Mouse (Mus musculus) midbrain, embryonic 12.5 days (tissue): Measurements from ENCODE around the gene Mettl1. TPM values are rescaled to one million over a fixed set of nuclear protein-coding genes. Genes with fewer than 3 reads are reported as not detected.

Experiments
- ATAC-seq: fragments of 200-750 bp; cut with Nextera tagmentation; 2 replicates; pipeline ENCODE4 v1.8.0; 2017; ENCODE audit warnings: low read depth, moderate TSS enrichment, moderate library complexity; ENCODE audit not compliant: low FRiP score
- H3K27ac ChIP-seq: fragments of 300-500 bp; sonication (generic); replicated peaks from 2 replicates; pipeline ENCODE4 v1.5.1; 2016; ENCODE audit warnings: mild to moderate bottlenecking
- H3K27me3 ChIP-seq: fragments of 300-500 bp; sonication (generic); 2 replicates; pipeline ENCODE4 v1.6.1; 2016; ENCODE audit warnings: mild to moderate bottlenecking
- H3K36me3 ChIP-seq: fragments of 300-500 bp; sonication (generic); 2 replicates; pipeline ENCODE4 v1.6.1; 2016
- H3K4me1 ChIP-seq: fragments of 300-500 bp; sonication (generic); 2 replicates; pipeline ENCODE4 v1.6.1; 2016
- H3K4me2 ChIP-seq: fragments of 300-500 bp; sonication (generic); replicated peaks from 2 replicates; pipeline ENCODE4 v1.6.1; 2016; ENCODE audit warnings: mild to moderate bottlenecking, moderate library complexity
- H3K4me3 ChIP-seq: fragments of 300-500 bp; sonication (generic); 2 replicates; pipeline ENCODE4 v1.5.1; 2016; ENCODE audit warnings: mild to moderate bottlenecking
- H3K9ac ChIP-seq: fragments of 300-500 bp; sonication (generic); replicated peaks from 2 replicates; pipeline ENCODE4 v1.6.1; 2016; ENCODE audit warnings: mild to moderate bottlenecking, moderate library complexity
- H3K9me3 ChIP-seq: fragments of 300-500 bp; sonication (generic); 2 replicates; pipeline ENCODE4 v1.6.1; 2016; ENCODE audit warnings: mild to moderate bottlenecking
- WGBS: fragments of 180-500 bp; shearing (Covaris S2); methylation state at CpG from one replicate; pipeline ENCODE4 v1.1.7; 2016; 5-methylcytosine and 5-hydroxymethylcytosine counted together
- polyA plus RNA-seq: library from polyadenylated mRNA; unstranded; fragments of >200 nt; fragmentation: Nextera tagmentation; extraction: Ambion mirVana; gene quantifications from 2 replicates; pipeline ENCODE4 v1.2.1, GENCODE M21; 2016

The Mettl1 gene
- polyA plus RNA-seq, 1 experiment from 2014 or later: 33.1 TPM

DNA sequence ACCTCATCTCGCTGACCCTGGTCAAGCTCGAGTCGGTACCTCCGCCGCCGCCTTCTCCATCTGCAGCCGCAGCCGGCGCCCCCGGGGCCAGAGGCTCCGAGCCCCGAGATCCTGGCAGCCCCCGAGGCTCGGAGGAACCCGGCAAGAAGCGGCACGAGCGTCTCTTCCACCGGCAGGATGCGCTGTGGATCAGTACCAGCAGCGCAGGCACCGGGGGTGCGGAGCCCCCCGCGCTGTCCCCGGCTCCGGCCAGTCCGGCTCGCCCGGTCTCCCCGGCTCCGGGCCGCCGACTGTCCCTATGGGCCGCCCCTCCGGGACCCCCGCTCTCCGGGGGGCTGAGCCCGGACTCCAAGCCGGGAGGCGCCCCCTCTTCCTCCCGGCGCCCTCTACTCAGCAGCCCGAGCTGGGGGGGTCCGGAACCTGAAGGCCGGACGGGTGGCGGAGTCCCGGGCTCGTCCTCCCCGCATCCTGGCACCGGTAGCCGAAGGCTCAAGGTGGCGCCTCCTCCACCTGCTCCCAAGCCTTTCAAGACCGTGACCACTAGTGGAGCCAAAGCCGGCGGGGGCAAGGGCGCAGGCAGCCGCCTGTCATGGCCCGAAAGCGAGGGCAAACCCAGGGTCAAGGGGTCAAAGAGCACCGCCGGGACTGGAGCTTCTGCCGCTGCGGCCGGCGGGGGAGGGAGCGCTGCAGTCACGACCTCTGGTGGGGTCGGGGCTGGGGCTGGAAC, 38.6 kb downstream of the Mettl1 start:
- H3K4me1 ChIP-seq: peaks cover 46% of the 10 kb centered on the region
- peaks cover 90% of the 10 kb centered on the region for H3K27me3 ChIP-seq

GRCm38 (mm10) chr10:127080901-127081780, 39.9 kb downstream of the Mettl1 start:
- Histone ChIP-seq H3K9me3 (no peaks in the 10 kb centered on the region), H3K27me3 (peaks cover 83% of the 10 kb centered on the region), H3K4me2 (peak overlapping the region; percentile 99), H3K4me3 (peak overlapping the region; percentile 74), H3K36me3 (peaks cover 2% of the 10 kb centered on the region; the same call in 1 of the 2 replicates), H3K4me1 (peaks cover 46% of the 10 kb centered on the region), H3K9ac (peak overlapping the region; percentile 64), H3K27ac (no peak overlapping the region)
- 3% methylated on average over 48 of the region's 48 CpGs for WGBS
- no peak for ATAC-seq

More for the DNA sequence above, 38.6 kb downstream of the Mettl1 start:
- Histone ChIP-seq H3K9me3 (no peaks in the 10 kb centered on the region), H3K27ac (peak overlapping the region; percentile 87), H3K4me3 (peak overlapping the region; percentile 74), H3K9ac (peak overlapping the region; percentile 90), H3K4me2 (peak overlapping the region; percentile 99), H3K36me3 (peaks cover 2% of the 10 kb centered on the region; the same call in 1 of the 2 replicates)
- peak; percentile 13; the same call in 1 of the 2 replicates for ATAC-seq
- WGBS: 1% methylated on average over 44 of the region's 70 CpGs

- H3K27ac ChIP-seq: no peak overlapping the region
- H3K4me1 ChIP-seq: peaks cover 46% of the 10 kb centered on the region
- ATAC-seq: peak; percentile 16; the same call in 1 of the 2 replicates
- H3K9me3 ChIP-seq: no peaks in the 10 kb centered on the region
- H3K4me2 ChIP-seq: peak overlapping the region; percentile 99
- no peak overlapping the region for H3K9ac ChIP-seq
- peaks cover 6% of the 10 kb centered on the region; the same call in 1 of the 2 replicates for H3K36me3 ChIP-seq
- peaks cover 81% of the 10 kb centered on the region for H3K27me3 ChIP-seq
- 31% methylated on average over 8 of the region's 8 CpGs for WGBS
- peak overlapping the region; percentile 74 for H3K4me3 ChIP-seq
Measured at GRCm38 (mm10) chr10:127081996-127082620, 40.9 kb downstream of the Mettl1 start.

DNA sequence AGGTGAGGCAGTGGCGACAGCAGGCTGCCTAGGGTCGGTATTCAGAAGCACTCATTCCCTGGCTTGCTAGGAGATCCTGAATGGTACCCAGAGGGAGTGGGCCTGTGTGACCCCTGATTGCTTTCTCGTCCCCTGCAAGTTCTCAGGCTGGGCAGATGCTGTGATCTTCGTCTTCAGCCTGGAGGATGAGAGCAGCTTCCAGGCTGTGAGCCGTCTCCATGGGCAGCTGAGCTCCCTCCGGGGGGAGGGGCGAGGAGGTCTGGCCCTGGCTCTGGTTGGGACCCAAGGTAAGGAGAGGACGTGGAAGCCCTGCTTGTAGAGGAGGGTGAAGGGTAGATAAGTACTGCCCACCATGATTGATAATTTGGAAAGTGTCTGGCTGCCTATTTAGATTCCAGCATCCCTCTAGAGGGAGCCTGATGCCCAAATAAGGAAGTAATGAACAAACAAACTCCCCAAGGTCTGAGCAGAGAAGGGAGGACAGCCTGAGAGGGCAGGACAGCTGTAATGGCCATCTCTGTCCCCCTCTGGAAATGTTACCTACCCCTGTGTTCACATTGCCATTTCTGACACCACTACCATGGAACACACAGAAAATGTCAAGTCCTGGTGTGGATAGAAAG, 42.2 kb downstream of the Mettl1 start:
- peaks cover 36% of the 10 kb centered on the region for H3K4me1 ChIP-seq
- H3K9ac ChIP-seq: no peak overlapping the region
- H3K4me3 ChIP-seq: no peak overlapping the region
- 33% methylated on average over 8 of the region's 8 CpGs for WGBS
- peaks cover 85% of the 10 kb centered on the region for H3K27me3 ChIP-seq
- no peak overlapping the region for H3K27ac ChIP-seq
- peaks cover 11% of the 10 kb centered on the region; the same call in 1 of the 2 replicates for H3K36me3 ChIP-seq
- no peak for ATAC-seq
- no peak overlapping the region for H3K4me2 ChIP-seq
- no peaks in the 10 kb centered on the region for H3K9me3 ChIP-seq

DNA sequence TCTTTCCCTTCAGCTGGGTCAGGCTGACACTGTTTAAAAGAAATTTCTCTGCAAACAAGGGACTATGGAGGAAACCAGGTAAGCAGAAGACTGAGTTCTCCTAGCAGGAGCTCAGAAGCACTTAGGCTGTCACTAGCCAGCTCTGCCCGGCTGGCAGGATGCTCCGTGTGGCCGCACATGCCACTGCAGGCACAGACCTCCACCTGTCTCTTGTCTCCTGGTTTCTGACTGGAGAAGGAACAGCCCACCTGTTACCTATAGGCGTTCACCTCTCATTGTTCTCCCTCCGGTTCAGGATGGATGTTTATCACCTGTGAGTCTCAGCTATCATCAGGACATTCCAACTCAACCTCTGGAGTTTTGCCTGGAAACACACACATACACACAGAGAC, 42.7 kb downstream of the Mettl1 start:
- Histone ChIP-seq H3K4me3 (no peak overlapping the region), H3K4me1 (peaks cover 35% of the 10 kb centered on the region), H3K27ac (no peak overlapping the region), H3K36me3 (peaks cover 11% of the 10 kb centered on the region; the same call in 1 of the 2 replicates), H3K9ac (no peak overlapping the region), H3K9me3 (no peaks in the 10 kb centered on the region), H3K4me2 (no peak overlapping the region), H3K27me3 (peaks cover 88% of the 10 kb centered on the region)
- no peak for ATAC-seq
- 59% methylated on average over 5 of the region's 5 CpGs for WGBS

GRCm38 (mm10) chr10:127085052-127085451, 43.8 kb downstream of the Mettl1 start:
- peaks cover 29% of the 10 kb centered on the region for H3K4me1 ChIP-seq
- H3K9ac ChIP-seq: no peak overlapping the region
- peaks cover 88% of the 10 kb centered on the region for H3K27me3 ChIP-seq
- no peaks in the 10 kb centered on the region for H3K9me3 ChIP-seq
- no peak overlapping the region for H3K4me2 ChIP-seq
- no peak overlapping the region for H3K27ac ChIP-seq
- ATAC-seq: no peak
- no peak overlapping the region for H3K4me3 ChIP-seq
- WGBS: 85% methylated on average over 9 of the region's 9 CpGs
- H3K36me3 ChIP-seq: peaks cover 11% of the 10 kb centered on the region; the same call in 1 of the 2 replicates

DNA sequence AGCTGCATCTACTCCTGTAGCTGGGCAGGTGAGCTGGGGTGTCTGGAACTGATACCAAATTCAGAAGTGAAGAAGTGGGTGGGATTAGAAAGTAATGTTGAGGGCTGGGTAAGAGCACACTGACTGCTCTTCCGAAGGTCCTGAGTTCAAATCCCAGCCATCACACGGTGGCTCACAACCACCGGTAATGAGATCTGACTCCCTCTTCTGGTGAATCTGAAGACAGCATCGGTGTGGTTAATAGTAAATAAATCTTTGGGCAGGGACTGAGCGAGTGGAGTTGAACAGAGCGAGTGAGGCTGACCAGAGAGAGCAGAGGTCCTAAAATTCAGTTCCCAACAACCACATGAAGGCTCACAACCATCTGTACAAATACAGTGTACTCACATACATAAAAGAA, 44.4 kb downstream of the Mettl1 start:
- ATAC-seq: no peak
- 77% methylated on average over 6 of the region's 6 CpGs for WGBS
- peaks cover 11% of the 10 kb centered on the region; the same call in 1 of the 2 replicates for H3K36me3 ChIP-seq
- no peaks in the 10 kb centered on the region for H3K9me3 ChIP-seq
- H3K27ac ChIP-seq: no peak overlapping the region
- no peak overlapping the region for H3K4me3 ChIP-seq
- H3K4me2 ChIP-seq: no peak overlapping the region
- no peak overlapping the region for H3K9ac ChIP-seq
- H3K4me1 ChIP-seq: peaks cover 25% of the 10 kb centered on the region
- peaks cover 88% of the 10 kb centered on the region for H3K27me3 ChIP-seq

GRCm38 (mm10) chr10:127090560-127091411, 49.6 kb downstream of the Mettl1 start:
- Histone ChIP-seq H3K9ac (no peak overlapping the region), H3K4me3 (peak overlapping the region; percentile 25), H3K27me3 (peaks cover 77% of the 10 kb centered on the region), H3K9me3 (no peaks in the 10 kb centered on the region), H3K27ac (no peak overlapping the region), H3K4me2 (peak overlapping the region; percentile 38), H3K36me3 (peaks cover 27% of the 10 kb centered on the region; the same call in 1 of the 2 replicates), H3K4me1 (peaks cover 22% of the 10 kb centered on the region)
- 8% methylated on average over 57 of the region's 57 CpGs for WGBS
- no peak for ATAC-seq

GRCm38 (mm10) chr10:127091507-127092396, 50.5 kb downstream of the Mettl1 start:
- H3K36me3 ChIP-seq: peaks cover 36% of the 10 kb centered on the region
- peak overlapping the region; percentile 20; the same call in 1 of the 2 replicates for H3K9ac ChIP-seq
- H3K4me2 ChIP-seq: peak overlapping the region; percentile 38
- H3K27ac ChIP-seq: no peak overlapping the region
- peaks cover 22% of the 10 kb centered on the region for H3K4me1 ChIP-seq
- ATAC-seq: 0 out of 2 replicates have a peak, but pooled peaks have one; percentile 24
- peak overlapping the region; percentile 25 for H3K4me3 ChIP-seq
- H3K9me3 ChIP-seq: no peaks in the 10 kb centered on the region
- H3K27me3 ChIP-seq: peaks cover 73% of the 10 kb centered on the region
- 9% methylated on average over 49 of the region's 51 CpGs for WGBS

- Histone ChIP-seq H3K27me3 (peaks cover 63% of the 10 kb centered on the region), H3K9me3 (no peaks in the 10 kb centered on the region), H3K4me3 (no peak overlapping the region), H3K9ac (no peak overlapping the region), H3K36me3 (peaks cover 38% of the 10 kb centered on the region), H3K4me2 (no peak overlapping the region), H3K4me1 (peaks cover 22% of the 10 kb centered on the region), H3K27ac (no peak overlapping the region)
- WGBS: 60% methylated on average over 4 of the region's 4 CpGs
- no peak for ATAC-seq
Measured at GRCm38 (mm10) chr10:127092742-127093141, 51.5 kb downstream of the Mettl1 start.
